ENCODE assay signal across 7 mouse cellular contexts in the genomic region with DNA sequence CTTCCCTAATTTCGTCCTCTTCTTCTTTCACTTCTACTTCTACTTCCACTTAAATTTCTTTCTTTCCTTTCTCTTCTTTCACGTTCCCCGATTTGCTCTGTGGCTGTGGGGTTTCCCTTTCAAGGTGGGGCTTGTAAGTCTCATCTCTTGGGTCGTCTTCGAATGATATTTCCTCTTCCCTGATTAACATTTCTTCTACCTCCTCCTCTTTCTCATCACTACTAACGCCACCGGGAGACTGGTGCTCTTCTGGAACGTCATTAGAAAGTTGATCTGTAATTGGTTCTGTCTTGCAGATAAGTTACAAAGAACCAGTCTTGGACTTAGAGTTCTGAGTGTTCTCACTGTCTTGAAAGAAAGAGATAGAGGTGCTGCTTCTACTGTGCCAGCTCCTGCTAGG. TPM values are rescaled to one million over a fixed set of nuclear protein-coding genes. Genes with fewer than 3 reads are reported as not detected.
DNase-seq lines count a peak whose midpoint lies in the region; ATAC-seq and TF ChIP-seq lines count a peak whose summit lies in the region.

No protein-coding gene starts in this region.

- H3K27me3 ChIP-seq in spleen, adult 2 months (ENCODE audit: control insufficient read depth, insufficient read depth, low read length) = peaks cover 5% of the 10 kb centered on the region
- H3K27me3 ChIP-seq in forebrain, embryonic 15.5 days = 0 out of 2 replicates have a peak, but pooled peaks cover 2% of the 10 kb centered on the region
- peaks cover 46% of the 10 kb centered on the region for H3K27me3 ChIP-seq in liver, embryonic 15.5 days

- 6% methylated on average over 8 of the region's 8 CpGs for WGBS in spleen, adult 2 months
- 13% methylated on average over 8 of the region's 8 CpGs for WGBS in forebrain, embryonic 15.5 days
- 10% methylated on average over 8 of the region's 8 CpGs for WGBS in liver, embryonic 15.5 days (ENCODE audit: insufficient replicate concordance)

- peaks cover 5% of the 10 kb centered on the region for H3K4me1 ChIP-seq in spleen, adult 2 months (ENCODE audit: control insufficient read depth, insufficient read depth, insufficient read length)
- H3K4me1 ChIP-seq in forebrain, embryonic 15.5 days = peaks cover 8% of the 10 kb centered on the region; the same call in 1 of the 2 replicates
- H3K4me1 ChIP-seq in liver, embryonic 15.5 days (replicated peaks) = 0 out of 2 replicates have a peak, but pooled peaks cover 7% of the 10 kb centered on the region

- no peak for ATAC-seq in forebrain, embryonic 15.5 days (replicated peaks)
- no peak for ATAC-seq in liver, embryonic 15.5 days (ENCODE audit: insufficient read depth)

- peak overlapping the region; percentile 60; the same call in 1 of the 2 replicates for H3K9ac ChIP-seq in forebrain, embryonic 15.5 days (replicated peaks)
- no peak overlapping the region for H3K9ac ChIP-seq in liver, embryonic 15.5 days

- TF ChIP-seq CTCF in spleen, adult 2 months (IDR thresholded peaks at IDR 0.05; ENCODE audit: extremely low read depth, insufficient read depth, insufficient read length, insufficient replicate concordance) = no peak

- no peaks in the 10 kb centered on the region for H3K9me3 ChIP-seq in forebrain, embryonic 15.5 days
- no peaks in the 10 kb centered on the region for H3K9me3 ChIP-seq in liver, embryonic 15.5 days (replicated peaks)

- no peak for TF ChIP-seq POLR2A in spleen, adult 2 months (IDR thresholded peaks at IDR 0.05; ENCODE audit: low read depth, low read length)

- H3K4me3 ChIP-seq in spleen, adult 2 months (ENCODE audit: extremely low read depth, insufficient read depth, insufficient read length) = peak overlapping the region; percentile 50; the same call in 1 of the 2 replicates
- H3K4me3 ChIP-seq in forebrain, embryonic 15.5 days = peak overlapping the region; percentile 48
- H3K4me3 ChIP-seq in liver, embryonic 15.5 days (replicated peaks) = peak overlapping the region; percentile 35

- H3K4me2 ChIP-seq in forebrain, embryonic 15.5 days (replicated peaks) = peak overlapping the region; percentile 96
- H3K4me2 ChIP-seq in liver, embryonic 15.5 days = peak overlapping the region; percentile 64

- no peaks in the 10 kb centered on the region for H3K36me3 ChIP-seq in spleen, adult 2 months (ENCODE audit: control insufficient read depth, insufficient read depth, low read length)
- H3K36me3 ChIP-seq in forebrain, embryonic 15.5 days = no peaks in the 10 kb centered on the region
- no peaks in the 10 kb centered on the region for H3K36me3 ChIP-seq in liver, embryonic 15.5 days (replicated peaks)

- no peak overlapping the region for H3K27ac ChIP-seq in spleen, adult 2 months (ENCODE audit: insufficient read depth, low read length)
- H3K27ac ChIP-seq in forebrain, embryonic 15.5 days (replicated peaks) = no peak overlapping the region
- no peak overlapping the region for H3K27ac ChIP-seq in liver, embryonic 15.5 days (replicated peaks)

- DNase-seq in spleen, adult 2 months (ENCODE audit: low read depth in 1 of 2, low spot score in 2 of 2) = no peak
- no peak for DNase-seq in spleen, postnatal 4 days (ENCODE audit: low spot score in 2 of 2)
- no peak for DNase-seq in frontal cortex, postnatal 14 days (ENCODE audit: low spot score in 2 of 2)
- no peak for DNase-seq in urinary bladder, postnatal 4 days (ENCODE audit: low spot score in 2 of 2)
- DNase-seq in cerebellum, postnatal 4 days (ENCODE audit: low spot score in 2 of 2) = no peak

RNA-seq across cellular contexts. Expression of a gene that starts 8.8 kb away (rescaled TPM):
- 21.7 and 40.1 TPM in 2 replicates for polyA plus RNA-seq in spleen, adult 2 months (2012; rRNA removed)
- 60.0 and 64.7 TPM in 2 replicates for polyA plus RNA-seq in forebrain, embryonic 15.5 days (2015; fragmentation: Nextera tagmentation; extraction: Ambion mirVana)
- polyA plus RNA-seq in liver, embryonic 15.5 days (2015; fragmentation: Nextera tagmentation; extraction: Ambion mirVana) = 19.8 and 21.3 TPM in 2 replicates

RNA-seq across cellular contexts. Expression of a gene that starts 28.2 kb away (rescaled TPM):
- polyA plus RNA-seq in spleen, adult 2 months (2012; rRNA removed) = 2.3 and 2.4 TPM in 2 replicates
- 1.4 and 2.2 TPM in 2 replicates for polyA plus RNA-seq in forebrain, embryonic 15.5 days (2015; fragmentation: Nextera tagmentation; extraction: Ambion mirVana)
- 0.46 and 0.66 TPM in 2 replicates for polyA plus RNA-seq in liver, embryonic 15.5 days (2015; fragmentation: Nextera tagmentation; extraction: Ambion mirVana)

RNA-seq across cellular contexts. Expression of a gene that starts 36.3 kb away (rescaled TPM):
- 37.5 and 43.3 TPM in 2 replicates for polyA plus RNA-seq in spleen, adult 2 months (2012; rRNA removed)
- polyA plus RNA-seq in forebrain, embryonic 15.5 days (2015; fragmentation: Nextera tagmentation; extraction: Ambion mirVana) = 69.3 and 71.3 TPM in 2 replicates
- polyA plus RNA-seq in liver, embryonic 15.5 days (2015; fragmentation: Nextera tagmentation; extraction: Ambion mirVana) = 17.6 and 18.6 TPM in 2 replicates

RNA-seq across cellular contexts. Expression of a gene that starts 36.4 kb away (rescaled TPM):
- polyA plus RNA-seq in spleen, adult 2 months (2012; rRNA removed) = 38.3 and 63.0 TPM in 2 replicates
- 238 and 248 TPM in 2 replicates for polyA plus RNA-seq in forebrain, embryonic 15.5 days (2015; fragmentation: Nextera tagmentation; extraction: Ambion mirVana)
- polyA plus RNA-seq in liver, embryonic 15.5 days (2015; fragmentation: Nextera tagmentation; extraction: Ambion mirVana) = 120 and 129 TPM in 2 replicates
